Mouse (Mus musculus) left cerebral cortex, adult 9 months (tissue): ENCODE results near the gene Selenov.

Experiments
- DNase-seq, 2 experiments: peaks; one replicate each; pipeline ENCODE4 v3.0.0; 2022; ENCODE audit warnings: low spot score in 2 of 2

The Selenov gene

GRCm38 (mm10) chr7:28290638-28291590 is at the start of gene Selenov:
Gene Selenov (minus strand): TSS chr7:28291186.
- DNase-seq, result peak in 1 of 2 experiments; percentile 32

DNA sequence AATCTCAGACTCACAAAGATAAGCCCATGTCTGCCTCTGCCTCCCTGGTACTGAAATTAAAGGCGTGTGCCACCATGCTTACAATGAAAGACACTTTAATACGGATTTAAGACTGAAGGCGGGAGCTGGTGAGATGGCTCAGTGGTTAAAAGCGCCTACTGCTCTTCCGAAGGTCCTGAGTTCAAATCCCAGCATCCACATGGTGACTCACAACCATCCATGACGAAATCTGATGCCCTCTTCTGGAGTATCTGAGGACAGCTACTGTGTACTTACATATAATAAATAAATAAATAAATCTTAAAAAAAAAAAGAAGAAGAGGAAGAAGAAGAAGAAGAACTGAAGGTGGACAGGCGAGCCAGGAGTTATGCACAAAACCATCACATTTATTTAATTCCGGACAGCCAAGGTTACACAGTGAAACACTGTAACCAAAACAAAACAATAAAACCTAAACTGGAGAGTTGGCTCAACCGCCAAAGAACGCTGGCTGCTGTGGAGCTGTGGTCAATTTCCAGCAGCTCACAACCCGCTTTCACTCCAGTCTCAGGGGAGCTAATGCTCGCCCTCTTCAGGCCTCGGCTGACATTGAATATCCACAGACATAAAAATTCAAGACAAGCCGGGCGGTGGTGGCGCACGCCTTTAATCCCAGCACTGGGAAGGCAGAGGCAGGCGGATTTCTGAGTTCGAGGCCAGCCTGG is 48.4 kb upstream of the Selenov start:
- DNase-seq, result peak in 1 of 2 experiments; percentile 36

DNA sequence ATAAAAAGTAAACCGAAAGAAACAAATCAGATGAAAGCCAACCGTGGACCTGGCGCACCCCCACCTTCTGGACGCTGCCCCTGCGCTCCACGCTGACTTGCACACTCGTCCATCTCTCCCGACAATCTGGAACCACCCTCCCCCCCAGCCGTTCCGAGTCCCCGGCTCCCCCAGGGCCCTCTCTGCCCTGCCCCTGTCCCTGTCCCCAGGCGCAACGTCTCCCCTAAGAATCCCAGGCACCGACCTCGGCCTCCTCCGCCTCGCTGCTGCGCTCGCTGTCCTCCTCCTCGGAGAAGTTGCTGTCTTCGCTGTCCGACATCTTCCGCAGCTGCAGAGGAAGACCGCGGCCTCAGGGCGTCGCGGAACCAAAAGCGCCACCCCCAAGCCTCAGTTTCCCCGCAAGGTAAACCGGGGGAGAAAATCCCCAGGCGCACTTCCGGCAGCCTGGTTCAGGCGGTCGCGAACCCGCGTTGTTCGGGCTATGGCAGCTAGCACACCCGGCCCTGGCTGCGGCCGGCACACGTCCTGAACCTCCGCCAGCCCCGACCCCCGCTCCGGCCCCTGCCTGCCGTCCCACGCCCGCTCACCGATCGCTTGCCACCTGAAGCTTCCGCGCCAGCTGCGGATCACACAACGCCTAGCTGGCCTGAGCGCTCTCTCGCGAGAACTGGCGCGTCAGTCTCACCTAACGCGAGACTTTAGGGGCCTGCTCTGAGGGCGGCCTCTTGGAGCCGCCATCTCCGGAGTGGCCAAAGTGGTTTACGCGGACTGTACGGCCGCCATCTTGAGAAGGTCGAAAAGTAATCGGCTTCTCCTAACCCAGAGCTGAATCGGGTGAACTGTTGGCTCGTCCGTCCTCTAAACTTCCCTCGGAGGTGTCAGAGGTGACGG is 47.4 kb upstream of the Selenov start, which contains the start of gene Supt5:
Supt5 (minus strand) TSS at position 639 of the 891 bp plus-strand sequence.
- DNase-seq, result peak; percentile 91 to 97

DNA sequence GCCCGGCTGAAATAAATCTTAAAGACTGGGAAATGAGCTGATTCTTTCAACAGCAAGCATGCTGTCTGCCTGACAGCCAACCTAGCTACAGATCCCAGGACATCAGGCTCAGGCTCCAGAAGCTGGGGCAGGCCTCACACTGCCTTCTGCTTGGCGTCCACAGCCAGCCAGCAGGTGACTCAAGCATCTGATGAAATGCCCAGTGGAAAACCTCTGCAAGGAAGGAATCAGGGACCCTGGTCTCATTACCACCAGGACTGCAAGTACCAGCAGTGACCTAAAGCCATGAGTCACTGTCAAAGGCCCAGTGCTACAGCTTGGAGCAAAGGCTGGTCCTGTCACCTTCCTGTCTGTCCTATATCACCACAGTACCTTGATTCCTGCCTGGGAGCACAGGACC is 44.5 kb upstream of the Selenov start:
- DNase-seq, result no peak

- DNase-seq, result no peak
Measured at GRCm38 (mm10) chr7:28334534-28334933, 43.5 kb upstream of the Selenov start.

DNA sequence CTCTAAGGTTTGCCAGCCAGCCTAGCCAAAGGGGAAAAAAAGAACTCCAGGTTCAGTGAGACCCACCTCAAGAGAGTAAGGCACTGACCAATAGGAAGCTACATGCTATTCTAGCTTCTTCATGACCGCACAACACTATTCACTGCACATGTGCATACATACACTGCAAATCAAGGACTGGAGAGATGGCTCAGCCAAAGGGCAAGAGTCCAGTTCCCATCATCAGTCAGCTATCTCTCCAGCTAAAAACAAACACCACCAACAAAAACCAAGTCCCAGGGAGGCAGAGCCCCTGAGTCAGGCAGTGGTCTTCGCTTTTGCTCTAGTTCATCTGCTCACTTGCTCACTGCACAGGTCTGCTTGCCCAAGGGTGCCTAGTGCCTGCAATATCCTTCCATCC is 37.3 kb upstream of the Selenov start:
- DNase-seq, result no peak

GRCm38 (mm10) chr7:28326457-28326856 is 35.5 kb upstream of the Selenov start:
- DNase-seq, result no peak

DNA sequence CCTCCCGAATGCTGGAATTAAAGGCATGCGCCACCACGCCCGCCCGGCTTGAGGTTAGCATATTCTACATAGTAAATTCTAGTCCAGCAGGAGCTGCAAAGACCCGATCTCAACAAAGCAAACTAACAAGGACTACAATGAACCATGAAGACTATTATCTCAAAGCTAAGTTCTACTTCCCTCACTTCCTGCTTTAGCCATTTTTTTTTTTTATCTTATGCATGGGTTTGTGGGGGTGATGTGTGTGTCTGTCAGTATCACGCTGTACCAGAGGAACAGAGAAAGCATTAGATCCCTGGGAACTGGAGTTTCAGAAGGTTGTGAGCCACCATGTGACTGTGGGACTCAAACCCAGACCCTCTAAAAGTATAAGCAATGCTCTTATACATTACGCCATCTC is 34.3 kb upstream of the Selenov start:
- DNase-seq, result no peak

DNA sequence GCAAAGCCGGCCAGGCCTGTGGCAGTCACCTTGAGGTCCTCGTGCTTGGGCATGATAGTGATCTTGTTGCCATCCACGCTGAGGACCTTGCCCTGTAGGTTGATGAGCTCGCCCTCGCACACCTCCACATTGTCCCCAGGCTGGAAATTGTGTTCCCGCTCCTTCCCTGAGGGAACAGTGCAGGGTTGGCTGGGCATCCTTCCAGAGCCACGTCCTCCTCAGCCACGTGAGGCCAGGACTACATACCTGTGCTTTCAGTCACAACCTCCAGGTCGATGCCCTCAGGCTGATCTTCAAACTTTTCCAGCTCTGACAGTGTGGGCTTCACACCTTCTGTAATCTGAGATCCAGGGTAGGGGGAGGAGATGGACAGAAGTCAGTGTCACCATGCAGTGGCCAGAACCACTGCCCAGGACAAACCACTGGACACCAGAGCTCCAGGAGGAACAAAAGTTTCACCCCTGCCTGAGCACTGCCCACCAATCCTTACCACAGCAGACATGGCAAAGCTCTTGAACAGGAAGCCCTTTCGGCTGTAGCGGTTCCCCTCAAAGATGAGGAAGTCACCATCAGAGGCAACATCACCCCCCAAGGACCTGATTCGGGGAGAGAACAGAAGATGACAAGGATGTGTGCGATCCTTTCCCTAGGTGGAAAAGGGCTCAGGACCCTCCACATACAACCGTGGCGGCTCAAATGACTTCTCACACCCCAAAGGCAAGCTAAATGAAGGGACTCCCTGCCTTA is 31.2 kb upstream of the Selenov start:
- DNase-seq, result no peak

DNA sequence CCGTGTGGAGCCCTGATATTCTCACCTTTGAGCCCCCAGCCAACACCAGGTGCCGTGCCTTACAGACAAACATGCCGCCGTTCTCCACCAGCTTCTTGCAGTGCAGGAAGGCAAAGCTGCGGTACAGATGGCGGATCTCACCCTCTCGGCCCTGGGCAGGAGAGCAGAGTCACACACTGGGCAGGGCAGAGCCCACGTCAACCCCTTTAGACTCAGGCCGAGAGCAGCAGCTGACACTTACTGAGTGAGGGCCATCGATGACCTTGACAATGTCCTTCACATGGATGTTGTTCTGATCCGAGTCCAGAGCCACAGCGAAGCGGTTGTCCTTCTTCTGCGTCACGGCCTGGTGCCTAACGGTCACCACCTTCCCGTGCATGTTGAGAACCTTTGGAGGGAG is 27.7 kb upstream of the Selenov start:
- DNase-seq, result no peak

GRCm38 (mm10) chr7:28318036-28318435 is 27.1 kb upstream of the Selenov start:
- DNase-seq, result no peak

- DNase-seq, result peak; percentile 94 to 98
Measured at GRCm38 (mm10) chr7:28311926-28312543, 21.0 kb upstream of the Selenov start, which contains the start of gene Timm50. Gene Timm50 (minus strand): TSS chr7:28312072.

GRCm38 (mm10) chr7:28311151-28311925 is 20.4 kb upstream of the Selenov start:
- no peak for DNase-seq

DNA sequence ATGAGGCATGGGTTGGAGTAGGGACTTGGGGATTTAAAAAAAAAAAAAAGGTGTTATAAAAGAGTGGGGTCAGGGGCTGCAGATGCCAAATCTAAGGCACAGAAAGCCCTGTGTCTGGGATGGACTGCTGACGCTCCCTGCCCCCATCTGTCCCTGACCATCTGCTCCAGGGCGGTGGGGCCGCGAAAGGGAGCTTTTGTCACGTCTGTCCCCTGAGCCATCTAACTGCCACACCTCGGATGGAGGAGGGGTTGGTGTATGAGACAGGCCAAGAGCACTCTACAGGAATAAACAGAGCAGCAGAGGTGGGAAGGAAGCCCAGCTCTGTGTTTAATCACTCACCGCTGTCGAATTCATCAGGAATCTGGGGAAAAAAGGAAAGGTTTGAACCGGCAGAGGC is 18.8 kb upstream of the Selenov start:
- DNase-seq, result no peak

DNA sequence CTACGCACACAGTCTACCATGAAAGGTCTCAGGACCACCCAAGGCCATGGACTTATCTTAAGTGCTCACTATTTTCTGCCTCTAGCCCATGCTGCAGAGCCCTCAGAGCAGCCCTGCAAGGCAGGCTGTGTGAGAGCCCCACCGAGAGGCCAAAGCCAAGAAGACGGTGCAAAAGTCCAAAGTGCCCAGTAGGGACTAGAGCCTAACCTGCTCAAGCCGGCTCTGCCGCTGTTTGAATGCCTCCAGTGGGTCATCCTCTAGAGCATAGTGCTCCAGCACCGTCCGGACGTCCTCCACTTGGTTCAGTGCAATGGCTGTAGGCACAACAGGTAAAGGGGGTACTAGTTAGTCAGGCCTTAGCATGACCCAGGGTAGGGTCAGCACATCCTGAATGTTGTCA is 15.2 kb upstream of the Selenov start:
- no peak for DNase-seq

DNA sequence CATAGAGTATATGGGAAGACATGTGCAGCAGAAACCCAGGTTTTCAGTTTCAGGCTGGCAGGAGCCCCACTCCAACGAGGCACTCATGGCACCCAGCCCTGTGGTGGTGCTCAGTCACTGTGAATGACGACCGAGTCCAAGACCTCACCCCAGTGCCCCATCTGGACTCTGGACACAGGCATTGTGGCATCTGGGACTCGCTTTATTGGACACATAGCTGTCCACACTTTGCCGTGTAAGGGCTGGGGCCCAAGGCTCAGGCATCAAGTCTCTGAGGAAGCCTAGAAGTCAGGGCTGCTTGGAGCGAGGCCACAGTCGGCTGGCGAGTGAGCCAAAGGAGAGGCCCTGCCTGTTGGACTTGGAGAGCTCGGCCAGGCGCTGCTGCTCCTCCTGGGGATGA is 14.7 kb upstream of the Selenov start:
- no peak for DNase-seq

DNA sequence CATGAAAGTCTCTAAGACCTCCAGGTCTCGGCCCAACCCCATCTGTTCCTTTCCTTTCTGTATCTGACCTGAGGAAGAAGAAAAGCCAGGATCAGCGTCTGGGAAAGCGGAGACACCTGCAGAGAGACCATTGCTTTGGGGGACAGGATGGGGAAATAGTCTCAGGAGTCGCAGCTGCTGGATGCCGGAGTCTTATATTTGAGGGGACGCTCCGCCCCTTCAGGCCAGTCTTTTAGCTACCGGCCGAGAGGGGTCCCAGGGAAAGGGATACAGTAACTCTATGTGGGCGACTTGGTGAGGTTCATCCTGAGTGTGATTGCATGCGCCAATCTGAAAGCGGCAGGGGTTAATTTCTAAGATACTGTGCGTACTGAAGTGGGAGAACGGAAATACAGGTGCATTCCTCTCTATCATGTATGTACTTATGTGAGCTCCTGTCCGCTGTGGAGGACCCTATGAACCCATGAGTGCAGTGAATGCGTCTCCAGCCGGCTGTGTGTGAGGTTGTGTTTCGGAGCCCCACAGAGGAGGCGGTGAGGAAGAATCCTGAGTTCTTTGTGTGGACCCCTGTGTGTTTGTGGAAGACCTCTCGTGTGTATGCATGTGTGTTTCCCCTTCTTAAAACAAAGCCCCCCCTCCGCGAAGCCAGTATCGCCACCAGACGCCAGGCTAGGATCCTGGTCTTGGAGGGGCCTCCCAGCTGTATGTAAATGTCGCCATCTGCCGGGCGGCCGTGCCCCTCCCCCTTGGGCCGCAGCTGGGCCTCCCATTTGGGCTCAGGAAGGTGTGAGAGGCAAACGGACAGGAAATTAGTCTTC is 10.8 kb upstream of the Selenov start, which contains the start of gene Dll3:
Dll3 (minus strand) TSS at position 623 of the 818 bp plus-strand sequence.
- peak in 1 of 2 experiments; percentile 27 for DNase-seq

DNA sequence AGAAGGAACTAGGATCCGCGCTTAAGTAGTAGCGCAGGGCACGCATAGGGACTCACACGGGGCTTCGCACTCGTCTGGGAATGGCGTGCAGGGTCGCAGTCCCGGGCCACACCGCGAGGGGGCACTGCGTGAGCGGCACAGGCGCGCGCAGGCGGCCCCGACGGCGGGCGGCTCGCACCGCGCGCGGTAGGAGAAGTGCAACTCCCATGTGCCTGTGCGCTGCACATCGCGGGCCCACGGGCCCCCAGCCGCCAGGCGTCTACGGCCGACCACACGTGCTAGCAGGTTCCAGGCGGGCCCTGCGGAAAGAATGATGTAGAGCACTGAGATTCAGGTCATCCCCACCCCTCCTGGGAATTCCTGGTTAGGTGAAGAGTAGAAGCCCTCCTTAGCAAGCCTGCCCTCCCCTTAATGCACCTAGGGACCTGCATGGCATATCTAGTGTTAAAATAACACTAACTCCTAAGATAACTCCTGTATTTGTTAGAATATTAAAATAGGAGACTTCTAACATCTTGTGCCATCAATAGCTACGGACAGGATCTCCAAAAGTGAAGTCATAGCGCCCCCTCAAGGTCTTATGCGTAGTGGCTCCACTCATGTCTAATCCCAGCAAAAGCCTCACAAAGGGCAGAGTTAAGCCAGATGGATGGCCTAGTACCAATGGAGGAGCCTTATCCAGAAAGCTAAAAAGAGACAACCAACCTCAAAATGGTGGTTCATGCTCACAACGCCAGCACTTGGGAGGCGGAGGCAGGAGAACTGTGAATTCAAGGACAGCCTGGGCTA is 8.0 kb upstream of the Selenov start:
- peak in 1 of 2 experiments; percentile 51 for DNase-seq
